Mouse (Mus musculus) MEL-GATA-1-ER (cell line): Measurements from ENCODE around the gene Cask.

Source experiments
- DNase-seq: peaks from one replicate; pipeline ENCODE4 v3.0.0-alpha.2; 2012; ENCODE audit warnings: low read depth; ENCODE audit errors: extremely low read depth

The Cask gene

DNA sequence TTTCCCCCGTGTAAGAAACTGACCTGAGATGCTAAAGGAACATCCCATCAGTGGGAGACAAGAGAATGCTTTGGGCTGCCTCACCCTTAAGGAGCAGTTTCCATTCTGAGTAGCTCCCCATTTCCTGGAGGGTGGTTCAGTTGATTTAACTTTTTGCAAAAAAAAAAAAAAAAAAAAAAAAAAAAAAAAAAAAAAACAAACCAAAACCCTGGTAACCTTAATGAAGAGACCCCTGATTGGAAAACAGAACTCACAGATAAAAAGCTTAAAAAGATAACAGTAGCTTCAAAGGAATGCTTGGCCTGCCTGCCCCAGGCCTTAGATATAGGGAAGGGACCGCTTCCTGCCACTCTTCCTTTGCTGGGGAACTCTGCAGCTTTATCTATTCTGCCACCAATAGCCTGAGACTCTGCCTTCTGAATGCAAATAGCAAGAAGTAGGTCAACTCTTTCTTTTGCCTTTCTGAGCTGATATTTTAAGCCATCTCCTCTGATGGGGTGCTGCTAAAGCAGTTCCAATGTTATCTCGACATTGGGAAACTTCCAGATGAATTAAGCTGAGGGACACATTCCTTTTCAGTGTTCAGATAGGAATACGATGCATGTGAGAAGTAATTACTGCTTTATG lies 332.3 kb downstream of the Cask start:
- no peak for DNase-seq

DNA sequence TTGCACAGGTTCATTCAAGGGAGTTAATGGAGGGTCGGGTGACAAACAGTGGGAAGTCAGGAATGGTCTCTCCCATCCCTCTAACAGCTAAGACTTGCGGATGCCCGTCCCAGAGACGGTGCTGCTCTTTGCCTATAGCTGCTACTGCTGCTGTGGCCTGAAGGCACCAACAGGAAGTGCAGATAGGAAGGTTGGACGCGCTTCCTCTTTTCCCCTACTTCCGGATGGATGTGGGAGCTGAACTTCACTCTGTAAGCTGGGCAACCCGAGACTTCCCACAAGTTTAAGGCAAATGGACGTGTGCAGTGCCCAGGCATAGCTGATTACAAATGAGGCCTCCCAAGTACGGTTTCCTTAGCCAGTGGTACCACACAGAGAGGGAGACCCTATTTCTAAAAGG lies 333.1 kb downstream of the Cask start:
- peak; percentile 46 for DNase-seq

DNA sequence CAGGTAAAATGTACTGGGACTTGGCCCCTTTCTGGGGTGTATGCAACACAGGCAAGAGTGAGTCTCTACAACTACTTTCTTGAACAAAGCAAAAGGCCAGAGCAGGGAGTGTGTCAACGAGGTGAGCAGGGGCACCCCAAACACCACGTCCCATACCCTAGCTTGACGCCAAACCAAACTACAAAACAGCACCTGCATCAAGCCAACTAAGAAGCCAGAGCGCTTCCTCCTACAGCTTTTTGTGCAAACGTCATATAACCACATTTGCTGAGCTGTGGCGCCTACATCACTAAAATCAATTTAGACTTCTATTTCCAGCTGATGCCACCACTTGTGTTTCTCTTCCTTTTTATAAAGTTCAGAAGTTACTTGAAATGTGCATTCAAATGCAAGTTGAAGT lies 334.7 kb downstream of the Cask start:
- no peak for DNase-seq

DNA sequence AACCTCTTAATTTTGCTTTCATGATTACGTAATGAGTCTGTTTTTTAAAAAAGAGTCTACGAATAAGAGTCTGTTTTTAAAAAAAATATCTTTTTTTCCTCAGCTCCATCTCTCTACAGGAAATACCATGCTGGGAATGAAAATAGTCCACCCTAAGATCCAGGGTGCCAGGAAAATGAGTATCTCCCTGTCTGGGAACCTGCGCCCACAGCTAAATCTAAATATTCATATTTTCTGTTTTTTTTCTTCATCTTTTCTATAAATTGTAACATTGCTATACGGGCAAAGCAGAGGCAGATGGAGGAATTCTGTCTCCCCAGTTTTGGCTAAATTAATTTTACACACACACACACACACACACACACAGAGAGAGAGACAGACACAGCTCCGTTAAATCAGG lies 337.3 kb downstream of the Cask start:
- no peak for DNase-seq

DNA sequence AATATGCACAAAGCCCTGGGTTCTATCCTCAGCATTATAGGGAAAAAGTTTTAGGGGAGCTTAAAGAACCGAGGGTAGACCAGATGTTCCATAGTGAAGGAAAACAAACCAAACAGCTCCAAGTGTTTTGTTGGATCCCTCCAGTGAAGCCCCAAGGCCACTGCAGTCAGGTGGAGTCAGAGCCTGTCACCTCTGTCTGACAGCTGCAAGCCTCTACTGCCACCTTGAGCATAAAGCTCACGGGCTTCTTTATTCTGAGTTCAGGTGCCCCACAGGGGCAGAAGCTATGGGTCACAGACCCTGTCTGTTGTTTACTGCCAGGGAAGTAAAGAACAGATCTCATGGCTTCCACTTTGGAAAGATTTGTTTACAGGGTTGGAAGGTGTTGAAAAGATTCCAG lies 338.0 kb downstream of the Cask start:
- no peak for DNase-seq

DNA sequence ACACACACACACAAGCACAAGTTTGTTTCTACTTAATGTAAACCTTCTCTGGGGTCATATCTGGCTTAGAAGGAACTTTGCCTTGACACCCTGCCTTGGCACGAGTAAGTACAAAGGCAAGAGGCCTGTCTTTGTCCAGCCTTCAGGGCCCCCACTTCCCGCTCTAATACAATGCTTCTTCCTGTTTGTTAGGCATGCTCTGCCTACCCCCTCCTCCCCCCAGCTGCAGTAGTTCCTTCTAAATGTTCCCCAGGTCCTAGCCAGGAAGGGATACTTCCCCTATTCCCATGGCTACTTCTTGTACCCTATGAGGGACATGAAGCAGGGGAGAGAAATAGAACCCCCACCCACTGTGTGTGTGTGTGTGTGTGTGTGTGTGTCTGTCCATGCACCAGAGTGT lies 344.8 kb downstream of the Cask start:
- DNase-seq = no peak

DNA sequence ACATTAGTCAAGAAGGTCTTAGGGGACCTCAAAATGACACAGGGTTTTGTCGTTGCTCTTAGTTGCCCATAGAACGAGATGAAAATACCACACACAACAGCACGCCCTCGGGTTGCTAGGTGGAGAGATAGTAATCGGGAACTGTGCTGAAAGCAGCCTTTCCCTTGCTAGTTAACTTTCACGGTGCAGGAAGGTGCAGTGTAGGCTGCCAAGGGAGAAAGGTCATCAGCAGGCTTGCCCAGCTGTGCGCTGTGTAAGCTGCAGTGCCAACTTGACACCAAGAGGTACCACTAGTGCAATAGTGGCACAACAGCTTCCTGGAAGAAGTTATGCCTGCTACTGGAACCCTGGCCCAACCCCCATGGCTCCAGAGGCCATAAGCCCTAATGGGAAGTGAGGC lies 346.8 kb downstream of the Cask start:
- DNase-seq = no peak

DNA sequence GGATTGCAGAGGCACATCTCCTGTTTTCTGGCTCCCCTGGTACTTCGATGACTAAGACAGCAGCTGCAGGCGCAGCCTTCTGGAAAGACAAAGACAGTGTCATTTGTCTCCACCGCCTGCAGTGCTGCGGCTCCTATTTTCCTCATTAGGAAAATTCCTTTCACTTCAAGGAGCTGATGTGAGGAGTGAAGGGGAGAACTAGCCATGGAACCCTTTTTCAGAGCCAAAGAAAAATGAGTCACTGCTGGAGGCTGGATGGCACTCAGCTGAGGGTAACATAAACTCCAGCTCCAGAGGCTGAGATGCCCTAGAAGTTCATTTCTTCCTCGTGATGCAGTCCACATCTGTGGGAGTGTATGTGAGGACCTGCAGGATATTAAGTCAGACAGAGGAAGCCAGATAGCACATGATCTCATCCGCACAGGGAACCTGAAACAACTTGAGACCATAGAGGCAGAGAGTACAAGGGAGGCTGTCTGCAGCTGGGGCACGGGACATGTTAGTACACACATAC lies 348.2 kb downstream of the Cask start:
- DNase-seq = no peak

DNA sequence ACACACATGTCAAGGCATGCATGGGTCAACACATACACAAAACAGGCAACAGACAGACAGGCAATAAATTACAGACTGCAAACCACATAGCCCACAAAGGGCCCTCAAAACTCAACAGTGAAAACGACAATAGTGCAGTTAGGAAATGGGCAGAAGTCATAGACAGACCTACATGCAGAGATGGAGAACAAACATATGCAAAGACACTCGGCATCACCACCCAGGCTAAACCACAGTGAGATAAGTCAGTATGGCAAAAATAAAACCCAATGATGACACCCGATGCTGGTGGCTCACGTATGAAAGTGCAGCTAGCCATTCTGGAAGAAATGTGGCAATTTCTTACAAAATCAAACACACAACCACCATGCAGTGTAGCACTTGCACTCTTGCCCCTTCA lies 350.9 kb downstream of the Cask start:
- DNase-seq = no peak

DNA sequence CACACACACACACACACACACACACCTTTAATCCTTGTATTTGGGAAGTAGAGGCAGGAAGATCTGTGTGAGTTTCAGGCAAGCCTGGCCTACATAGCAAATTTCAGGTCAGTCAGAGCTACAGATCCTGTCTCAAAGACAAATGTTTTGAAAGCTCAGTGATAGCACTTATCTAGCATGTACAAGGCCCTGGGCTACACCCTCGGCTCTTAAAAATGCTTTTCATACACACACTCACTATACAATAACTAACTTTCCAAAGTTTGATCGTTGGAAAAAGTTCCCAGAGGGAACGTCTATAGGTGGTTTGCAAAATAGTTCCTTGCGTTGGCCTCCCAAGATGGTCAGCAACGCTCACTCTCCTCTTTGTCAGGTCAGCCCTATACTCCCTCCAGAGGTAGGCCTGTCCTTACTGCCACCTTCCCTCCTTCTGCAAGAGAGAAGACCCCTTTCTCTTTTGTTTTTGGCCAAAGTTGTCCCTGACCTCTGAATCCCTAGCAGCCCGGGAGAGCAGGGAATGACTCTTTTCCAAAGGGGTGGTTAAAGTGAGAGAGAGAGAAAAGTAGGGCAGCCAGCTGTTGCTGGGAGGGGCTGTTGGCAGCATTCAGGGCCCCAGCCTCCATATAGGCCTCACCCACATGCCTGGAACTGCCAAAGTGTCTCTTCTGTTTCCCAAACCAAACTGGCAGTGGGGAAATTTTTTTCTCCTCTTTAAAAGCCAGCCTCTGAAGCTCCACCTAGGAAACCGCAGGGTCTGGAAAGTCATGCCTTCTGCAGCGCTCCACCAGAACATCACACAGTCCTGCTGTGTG lies 356.1 kb downstream of the Cask start:
- no peak for DNase-seq

DNA sequence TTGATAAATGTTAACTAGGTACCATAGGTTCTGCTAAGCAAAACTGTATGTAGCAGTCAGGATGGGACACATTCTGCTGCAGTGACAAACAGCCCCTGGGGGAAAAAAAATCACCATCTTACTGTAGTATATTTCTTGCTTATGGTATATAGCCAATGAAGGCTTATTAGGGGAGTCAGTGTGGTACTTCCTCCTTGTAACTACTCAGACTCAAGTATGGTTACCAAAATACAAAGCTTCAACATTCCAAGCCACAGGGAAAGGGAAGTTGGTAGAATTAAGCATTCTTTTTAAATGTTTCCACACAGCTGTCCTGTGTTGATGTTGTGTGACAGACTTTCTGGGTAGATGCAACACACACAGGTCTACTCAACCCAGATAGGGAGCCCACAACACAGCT lies 358.2 kb downstream of the Cask start:
- no peak for DNase-seq

DNA sequence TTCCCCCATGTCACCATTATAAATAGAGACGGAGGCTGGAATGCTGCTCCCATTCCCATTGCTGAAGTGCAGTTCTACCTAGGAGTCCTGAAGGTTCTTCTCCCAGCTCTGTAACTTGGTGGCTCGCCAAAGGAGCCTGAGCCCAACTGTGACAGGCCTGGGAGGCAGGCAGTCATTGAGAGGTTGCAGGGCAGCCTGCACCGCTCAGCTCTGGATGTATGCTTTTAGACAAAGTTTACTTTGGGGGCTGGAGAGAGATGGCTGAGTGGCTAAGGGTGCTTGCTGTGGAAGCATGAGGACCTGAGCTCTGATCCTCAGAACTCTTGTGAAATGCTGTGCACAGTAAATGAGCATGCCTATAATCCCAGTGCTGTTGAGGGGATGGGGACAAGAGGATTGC lies 360.2 kb downstream of the Cask start:
- DNase-seq = no peak

DNA sequence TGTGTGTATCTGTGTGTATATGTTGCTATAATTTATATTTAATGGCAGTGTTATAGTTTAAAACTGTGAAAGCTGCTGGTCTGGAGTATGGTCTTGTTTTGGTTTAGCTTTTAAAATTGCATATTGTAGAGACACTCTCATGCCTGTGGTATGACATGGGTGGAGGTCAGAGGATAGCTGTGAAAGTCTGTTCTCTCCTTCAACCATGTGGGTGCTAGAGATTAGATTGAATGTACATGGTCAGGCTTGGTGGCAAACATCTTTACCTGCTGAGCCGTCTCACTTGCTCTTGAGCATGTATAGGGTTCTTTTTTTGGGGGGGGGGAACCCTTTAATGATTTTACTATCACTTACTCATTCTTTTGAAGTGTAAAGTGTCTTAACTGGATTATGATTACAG lies 361.4 kb downstream of the Cask start:
- no peak for DNase-seq

DNA sequence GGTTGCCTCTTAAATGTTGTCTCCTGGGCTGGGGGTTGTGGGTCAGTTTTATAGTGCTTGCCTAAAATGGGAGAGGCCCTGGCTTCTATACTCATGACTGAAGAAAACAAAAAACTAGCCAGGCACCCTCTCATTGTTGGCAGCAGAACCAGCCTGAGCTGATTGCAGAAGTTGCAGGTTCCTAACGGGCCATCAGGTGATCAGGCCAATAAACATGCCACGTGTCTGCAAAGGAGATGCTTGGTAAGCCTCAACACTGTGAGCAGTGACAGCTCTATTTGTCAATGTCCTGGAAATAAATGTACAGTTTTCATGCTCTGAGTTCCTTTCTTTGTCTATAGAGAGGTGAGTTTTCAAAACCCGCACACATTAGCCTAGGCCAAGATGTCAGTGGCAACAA lies 362.2 kb downstream of the Cask start:
- no peak for DNase-seq

DNA sequence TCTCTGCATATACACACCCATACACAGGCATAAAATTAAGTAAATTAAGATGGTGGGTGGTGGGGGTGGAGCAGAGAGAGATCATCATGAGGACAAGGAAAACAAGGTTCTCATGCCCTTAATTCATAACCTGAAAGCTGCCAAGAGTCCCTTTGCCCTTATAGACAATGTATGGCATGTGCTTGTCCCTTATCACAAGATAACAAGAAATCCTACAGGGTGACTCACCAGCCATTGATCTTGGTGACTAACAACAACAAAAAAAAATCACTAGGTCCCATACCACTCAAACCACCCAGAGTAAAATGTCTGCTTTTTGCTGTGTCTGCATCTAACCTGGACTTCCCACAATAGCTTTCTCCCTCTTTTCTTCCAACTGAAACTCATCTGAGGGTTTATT lies 366.7 kb downstream of the Cask start:
- DNase-seq = no peak

DNA sequence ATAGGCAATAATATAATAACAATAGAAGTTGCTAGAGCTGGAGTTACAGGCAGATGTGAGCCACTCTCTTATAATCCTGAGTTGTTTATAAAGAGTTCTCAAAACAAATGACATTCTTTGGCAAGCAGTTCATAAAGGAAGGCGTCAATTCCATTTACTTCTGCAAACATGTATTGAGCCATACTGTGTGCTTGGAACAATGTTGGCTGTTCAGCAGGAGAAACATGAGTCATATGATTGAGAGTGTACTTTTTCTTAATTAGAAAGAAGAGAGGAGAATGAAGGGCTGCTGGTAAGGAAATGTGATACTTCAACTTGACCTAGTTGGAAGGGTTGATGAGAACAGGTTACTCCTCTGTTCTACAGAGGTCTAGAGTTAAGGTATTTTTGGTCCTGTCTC lies 368.6 kb downstream of the Cask start:
- DNase-seq = no peak

DNA sequence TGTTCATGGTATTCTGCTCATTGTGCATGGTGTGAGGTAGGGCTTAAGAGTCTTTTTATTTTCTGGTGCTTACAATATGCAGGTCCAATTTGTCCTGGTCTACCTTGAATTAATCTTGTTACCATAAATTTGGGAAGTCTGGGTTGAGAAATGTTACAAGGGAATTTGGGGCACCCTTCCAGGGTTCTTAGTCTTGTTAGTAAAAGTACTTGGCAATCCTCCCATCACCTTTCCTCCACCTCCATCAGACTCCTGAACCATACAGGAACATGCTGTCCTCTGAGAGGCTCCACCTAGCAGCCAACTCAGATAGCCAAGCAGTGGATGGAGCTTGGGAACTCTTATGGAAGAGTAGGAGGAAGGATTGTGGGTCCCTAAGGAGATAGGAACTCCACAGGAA lies 371.6 kb downstream of the Cask start:
- DNase-seq = no peak

DNA sequence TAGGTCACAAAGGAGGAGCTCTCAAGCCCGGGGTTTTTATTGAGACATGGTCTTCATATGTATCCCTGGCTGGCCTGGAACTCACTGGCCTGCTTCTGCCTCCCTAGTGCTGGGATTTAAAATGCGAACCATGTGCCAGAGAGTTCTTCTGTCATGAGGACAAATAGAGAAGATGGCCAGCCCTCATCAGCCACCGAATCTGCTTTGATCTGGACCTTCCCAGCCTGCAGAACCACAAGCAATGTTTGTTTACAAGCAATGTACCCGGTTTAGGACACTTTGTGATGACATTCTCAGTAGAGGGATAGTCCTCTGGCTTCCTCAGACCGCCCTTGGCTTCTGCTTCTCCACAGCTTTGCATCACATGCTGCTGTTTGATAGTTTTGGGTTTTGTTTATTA lies 372.9 kb downstream of the Cask start:
- no peak for DNase-seq

DNA sequence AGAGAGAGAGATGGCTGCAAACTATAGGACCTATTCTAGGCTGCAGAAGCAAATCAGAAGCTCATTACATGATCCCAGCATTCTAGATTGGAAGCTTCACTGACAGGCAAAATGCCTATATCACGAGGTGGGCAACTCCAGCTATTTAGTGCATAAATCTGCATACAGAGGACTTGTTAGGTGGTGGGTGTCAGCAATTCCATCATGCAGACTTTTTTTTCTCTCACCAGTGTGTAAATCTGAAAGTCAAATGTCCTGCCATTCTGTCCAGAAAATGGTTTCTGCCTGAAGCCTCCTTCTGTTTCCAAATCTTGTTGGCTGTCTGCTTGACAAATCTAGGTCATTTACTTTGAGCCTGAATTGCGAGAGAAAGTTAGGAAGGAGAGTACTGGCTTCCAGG lies 373.6 kb downstream of the Cask start:
- DNase-seq = no peak

DNA sequence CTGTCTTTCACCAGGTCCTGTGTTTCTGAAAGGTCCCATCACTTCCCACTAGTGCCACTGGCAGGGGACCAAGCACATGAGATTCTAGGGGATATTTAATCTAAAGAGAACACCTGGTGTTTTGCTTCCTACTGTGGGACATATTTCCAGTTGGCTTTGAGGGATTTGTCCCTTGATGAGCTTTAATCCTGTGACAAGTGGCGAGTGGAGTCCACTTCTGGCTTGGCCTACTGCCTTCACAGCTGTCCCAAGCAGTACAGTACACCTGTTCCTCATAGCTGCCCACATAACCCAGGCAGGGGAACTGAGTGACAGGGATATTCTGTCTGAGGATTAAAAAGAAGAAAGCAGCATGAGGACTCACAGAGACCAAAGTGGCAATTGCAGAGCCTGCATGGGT lies 375.8 kb downstream of the Cask start:
- DNase-seq = no peak

DNA sequence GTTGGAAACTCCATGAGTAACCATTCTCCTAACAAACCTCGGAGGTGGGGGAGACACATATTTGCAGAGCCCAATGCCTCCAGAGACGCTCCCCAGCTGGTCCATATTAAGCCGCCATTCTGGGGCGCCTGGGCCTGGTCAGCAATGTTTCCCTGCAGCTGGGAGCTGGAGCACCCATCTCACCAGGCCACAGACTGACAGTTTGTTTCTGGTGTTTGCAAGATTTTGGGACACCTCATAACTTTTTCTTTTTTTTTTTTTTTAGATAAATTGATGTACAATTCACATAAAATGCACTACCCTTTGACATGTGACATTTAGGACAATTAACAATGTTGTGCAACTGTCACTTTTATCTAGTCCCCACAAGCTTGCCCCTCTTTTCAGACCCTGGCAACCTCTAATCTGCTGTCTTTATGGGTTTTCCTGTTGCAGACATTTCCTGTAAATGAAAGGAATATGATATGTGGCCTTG lies 378.4 kb downstream of the Cask start:
- DNase-seq = peak; percentile 67

DNA sequence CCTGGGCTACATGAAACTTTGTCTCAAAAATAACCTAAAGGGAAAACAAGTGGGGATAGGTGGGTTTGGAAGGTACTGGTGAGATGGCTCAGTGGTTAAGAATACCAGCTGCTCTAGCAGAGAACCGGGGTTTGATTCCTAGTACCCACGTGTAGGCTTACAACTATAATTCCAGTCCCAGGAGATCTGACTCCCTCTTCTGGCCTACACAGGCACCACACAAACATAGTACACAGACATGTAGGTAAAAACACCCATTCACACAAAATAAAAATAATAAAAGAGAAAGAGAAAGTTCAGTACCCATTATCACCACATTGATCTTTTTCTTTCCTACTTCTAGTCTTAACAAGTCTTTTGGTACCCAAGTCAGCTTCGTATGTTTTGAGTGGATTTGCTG lies 379.2 kb downstream of the Cask start:
- no peak for DNase-seq
